Mouse (Mus musculus): ENCODE measurements around the gene Cldnd1. TPM values are rescaled to one million over a fixed set of nuclear protein-coding genes. Genes with fewer than 3 reads are reported as not detected.
A peak's percentile ranks its signal among the peaks of the same experiment; 100 is the strongest.

The Cldnd1 gene
- polyA plus RNA-seq (2016; fragmentation: Nextera tagmentation; extraction: Ambion mirVana): 104 and 115 TPM in 2 replicates

- peak; percentile 97 for DNase-seq (ENCODE audit: low spot score)
- Histone ChIP-seq H3K27ac (replicated peaks) (peak within 1 kb of the TSS; percentile 90), H3K27me3 (ENCODE audit: low read depth, poor library complexity, severe bottlenecking) (no peaks in the 10 kb centered on the region), H3K36me3 (peaks cover 31% of the 10 kb centered on the region), H3K4me1 (peaks cover 9% of the 10 kb centered on the region), H3K9me3 (replicated peaks) (no peaks in the 10 kb centered on the region), H3K4me3 (peak within 1 kb of the TSS; percentile 81)
- WGBS: 2% methylated on average over 35 of the region's 35 CpGs
These were observed at the start of gene Cldnd1 for GRCm38 (mm10) chr16:58727477-58728131. TSS of gene Cldnd1 (plus strand) at chr16:58727910.

- Histone ChIP-seq H3K9me3 (replicated peaks) (no peaks in the 10 kb centered on the region), H3K27me3 (ENCODE audit: low read depth, poor library complexity, severe bottlenecking) (no peaks in the 10 kb centered on the region), H3K4me3 (no peak overlapping the region), H3K27ac (replicated peaks) (no peak overlapping the region), H3K4me1 (no peaks in the 10 kb centered on the region), H3K36me3 (peaks cover 48% of the 10 kb centered on the region)
- DNase-seq (ENCODE audit: low spot score): no peak
- 86% methylated on average over 7 of the region's 7 CpGs for WGBS
These were observed 49.0 kb upstream of the Cldnd1 start for GRCm38 (mm10) chr16:58678660-58679059.

GRCm38 (mm10) chr16:58682046-58682445 lies 45.7 kb upstream of the Cldnd1 start:
- Histone ChIP-seq H3K27me3 (ENCODE audit: low read depth, poor library complexity, severe bottlenecking) (no peaks in the 10 kb centered on the region), H3K27ac (replicated peaks) (no peak overlapping the region), H3K4me1 (no peaks in the 10 kb centered on the region), H3K36me3 (peaks cover 18% of the 10 kb centered on the region; the same call in 1 of the 2 replicates), H3K4me3 (no peak overlapping the region), H3K9me3 (replicated peaks) (no peaks in the 10 kb centered on the region)
- 93% methylated on average over 6 of the region's 6 CpGs for WGBS
- DNase-seq (ENCODE audit: low spot score): no peak

DNA sequence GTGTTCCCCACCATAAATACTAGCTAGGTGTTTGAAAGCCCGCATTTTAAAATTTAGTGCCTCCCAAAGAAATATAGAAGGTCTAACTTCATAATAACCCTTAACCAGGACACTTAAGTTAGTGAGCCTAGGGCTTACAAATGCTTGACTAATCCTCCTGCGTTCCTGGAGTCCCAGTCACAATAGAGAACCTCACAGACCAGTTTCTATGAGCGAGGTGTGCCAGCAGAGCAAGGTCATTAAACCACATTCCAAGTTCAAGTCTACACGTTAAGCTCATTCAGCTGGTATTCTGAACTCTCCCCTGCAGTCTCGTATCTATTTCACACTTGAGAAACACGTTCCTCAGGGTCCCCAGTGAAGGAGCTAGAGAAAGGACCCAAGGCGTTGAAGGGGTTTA lies 44.8 kb upstream of the Cldnd1 start:
- Histone ChIP-seq H3K36me3 (peaks cover 13% of the 10 kb centered on the region; the same call in 1 of the 2 replicates), H3K27ac (replicated peaks) (no peak overlapping the region), H3K27me3 (ENCODE audit: low read depth, poor library complexity, severe bottlenecking) (no peaks in the 10 kb centered on the region), H3K4me1 (no peaks in the 10 kb centered on the region), H3K9me3 (replicated peaks) (no peaks in the 10 kb centered on the region), H3K4me3 (no peak overlapping the region)
- DNase-seq (ENCODE audit: low spot score): no peak
- WGBS: 87% methylated on average over 7 of the region's 7 CpGs

DNA sequence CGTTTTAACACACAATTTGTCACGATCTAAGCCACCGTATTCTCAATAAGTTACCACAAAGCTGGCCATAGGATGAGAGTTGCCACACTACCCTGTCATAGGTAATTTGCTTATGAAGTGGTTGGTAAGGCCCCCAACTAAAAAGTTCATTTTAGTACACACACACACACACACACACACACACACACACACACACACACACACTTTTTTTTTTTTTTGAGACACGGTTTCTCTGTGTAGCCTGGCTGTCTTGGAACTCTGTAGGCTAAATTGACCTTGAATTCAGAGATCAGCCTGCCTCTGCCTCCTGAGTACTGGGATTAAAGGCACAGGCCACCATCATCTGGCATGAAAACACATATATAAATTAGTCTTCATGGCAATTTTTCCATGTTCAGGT lies 43.8 kb upstream of the Cldnd1 start:
- Histone ChIP-seq H3K4me1 (no peaks in the 10 kb centered on the region), H3K9me3 (replicated peaks) (no peaks in the 10 kb centered on the region), H3K27ac (replicated peaks) (no peak overlapping the region), H3K4me3 (no peak overlapping the region), H3K27me3 (ENCODE audit: low read depth, poor library complexity, severe bottlenecking) (no peaks in the 10 kb centered on the region), H3K36me3 (peaks cover 5% of the 10 kb centered on the region; the same call in 1 of the 2 replicates)
- 90% methylated on average over 4 of the region's 4 CpGs for WGBS
- no peak for DNase-seq (ENCODE audit: low spot score)

DNA sequence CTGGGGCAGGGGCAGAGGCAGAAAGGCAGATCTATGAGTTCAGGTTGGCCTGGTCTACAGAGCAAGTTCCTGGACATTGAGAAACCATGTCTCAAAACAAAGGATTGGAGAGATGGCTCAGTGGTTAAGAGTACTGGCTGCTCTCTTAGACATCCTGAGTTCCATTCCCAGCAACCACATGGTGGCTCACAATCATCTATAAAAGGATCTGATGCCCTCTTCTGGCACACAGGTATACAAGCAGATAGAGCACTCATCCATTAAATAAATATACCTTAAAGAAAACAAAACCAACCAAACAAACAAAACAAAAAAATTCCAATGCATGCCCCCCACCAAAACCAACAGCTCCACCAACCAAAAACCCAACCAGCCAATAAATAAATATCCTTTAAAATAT lies 43.2 kb upstream of the Cldnd1 start:
- Histone ChIP-seq H3K36me3 (peaks cover 5% of the 10 kb centered on the region; the same call in 1 of the 2 replicates), H3K4me3 (no peak overlapping the region), H3K27ac (replicated peaks) (no peak overlapping the region), H3K27me3 (ENCODE audit: low read depth, poor library complexity, severe bottlenecking) (no peaks in the 10 kb centered on the region), H3K4me1 (no peaks in the 10 kb centered on the region), H3K9me3 (replicated peaks) (no peaks in the 10 kb centered on the region)
- no peak for DNase-seq (ENCODE audit: low spot score)

GRCm38 (mm10) chr16:58685548-58686537 lies 41.9 kb upstream of the Cldnd1 start:
- Histone ChIP-seq H3K4me3 (no peak overlapping the region), H3K36me3 (0 out of 2 replicates have a peak, but pooled peaks cover under 1% of the 10 kb centered on the region), H3K27me3 (ENCODE audit: low read depth, poor library complexity, severe bottlenecking) (no peaks in the 10 kb centered on the region), H3K9me3 (replicated peaks) (no peaks in the 10 kb centered on the region), H3K27ac (replicated peaks) (no peak overlapping the region), H3K4me1 (no peaks in the 10 kb centered on the region)
- DNase-seq (ENCODE audit: low spot score): no peak
- WGBS: 83% methylated on average over 20 of the region's 20 CpGs

DNA sequence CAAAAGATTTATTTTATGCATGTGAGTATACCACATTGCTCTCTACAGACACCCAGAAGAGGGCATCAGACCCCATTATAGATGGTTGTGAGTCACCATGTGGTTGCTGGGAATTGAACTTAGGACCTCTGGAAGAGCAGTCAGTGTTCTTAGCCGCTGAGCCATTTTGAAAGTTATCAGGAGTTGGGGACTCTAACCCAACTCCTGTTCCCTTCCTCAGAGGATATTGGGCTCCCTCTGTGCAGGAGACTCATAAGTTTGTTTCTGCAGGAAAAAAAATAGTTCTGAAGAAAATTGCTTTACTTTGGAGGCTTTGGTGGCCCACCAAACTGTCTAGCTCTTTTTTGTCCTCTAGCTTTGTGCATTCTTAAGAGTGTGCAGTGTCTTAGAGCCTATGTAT lies 39.2 kb upstream of the Cldnd1 start:
- Histone ChIP-seq H3K4me3 (no peak overlapping the region), H3K27ac (replicated peaks) (no peak overlapping the region), H3K9me3 (replicated peaks) (no peaks in the 10 kb centered on the region), H3K36me3 (no peaks in the 10 kb centered on the region), H3K4me1 (no peaks in the 10 kb centered on the region), H3K27me3 (ENCODE audit: low read depth, poor library complexity, severe bottlenecking) (no peaks in the 10 kb centered on the region)
- no peak for DNase-seq (ENCODE audit: low spot score)
- 89% methylated on average over 1 of the region's 1 CpGs for WGBS

DNA sequence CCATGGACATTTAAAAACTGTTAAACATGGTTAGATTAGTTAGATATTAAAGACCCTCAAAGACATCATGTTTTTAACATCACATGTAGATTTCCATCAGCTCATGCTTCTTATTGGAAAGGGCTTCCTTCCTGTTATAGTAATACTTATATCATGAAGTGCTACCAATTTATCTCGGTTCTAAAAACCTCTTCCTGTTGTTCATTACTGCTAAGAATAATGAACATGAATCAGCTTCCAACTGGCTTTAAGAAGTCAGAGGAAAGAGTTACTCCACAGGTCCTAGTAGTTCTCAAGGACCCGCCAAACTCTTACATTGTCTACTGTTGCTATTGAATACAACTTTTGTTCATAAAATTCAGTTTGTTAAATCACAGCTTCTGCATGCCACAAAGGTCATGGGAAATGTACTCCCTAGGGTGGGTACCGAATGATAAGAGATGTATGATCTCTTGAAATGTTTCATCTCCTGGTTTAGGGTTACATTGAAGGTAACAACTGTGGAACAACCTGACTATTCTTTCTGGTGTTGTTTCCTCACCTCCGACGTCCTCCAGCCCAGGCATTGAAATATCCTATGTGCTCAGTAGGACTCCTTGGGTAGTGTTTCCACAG lies 38.0 kb upstream of the Cldnd1 start:
- H3K27me3 ChIP-seq (ENCODE audit: low read depth, poor library complexity, severe bottlenecking): no peaks in the 10 kb centered on the region
- H3K9me3 ChIP-seq (replicated peaks): no peaks in the 10 kb centered on the region
- H3K4me3 ChIP-seq: no peak overlapping the region
- DNase-seq (ENCODE audit: low spot score): no peak
- no peak overlapping the region for H3K27ac ChIP-seq (replicated peaks)
- H3K4me1 ChIP-seq: no peaks in the 10 kb centered on the region
- H3K36me3 ChIP-seq: no peaks in the 10 kb centered on the region
- WGBS: 86% methylated on average over 5 of the region's 5 CpGs

GRCm38 (mm10) chr16:58690322-58690732 lies 37.4 kb upstream of the Cldnd1 start:
- WGBS: 90% methylated on average over 5 of the region's 5 CpGs
- Histone ChIP-seq H3K27me3 (ENCODE audit: low read depth, poor library complexity, severe bottlenecking) (no peaks in the 10 kb centered on the region), H3K4me1 (no peaks in the 10 kb centered on the region), H3K9me3 (replicated peaks) (no peaks in the 10 kb centered on the region), H3K4me3 (no peak overlapping the region), H3K27ac (replicated peaks) (no peak overlapping the region), H3K36me3 (no peaks in the 10 kb centered on the region)
- DNase-seq (ENCODE audit: low spot score): no peak

DNA sequence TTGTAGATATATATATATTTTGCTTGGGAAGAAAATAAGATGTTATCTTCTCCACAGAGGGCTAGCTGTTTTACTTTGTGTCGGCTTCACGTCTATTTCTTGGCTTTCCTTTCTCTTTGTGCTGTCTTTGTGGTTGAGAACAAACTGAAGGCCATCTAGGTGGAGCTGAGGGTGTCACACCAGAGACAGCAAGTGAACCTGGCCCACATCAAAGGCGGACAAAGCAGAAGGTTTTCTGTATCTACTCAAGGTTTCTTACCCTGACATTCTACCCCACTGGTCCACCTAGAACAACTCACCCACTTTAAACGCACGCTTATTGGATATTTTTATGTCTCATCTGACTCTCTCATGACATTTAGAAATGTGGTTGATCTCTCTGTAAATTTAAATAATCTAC lies 33.6 kb upstream of the Cldnd1 start:
- 94% methylated on average over 5 of the region's 5 CpGs for WGBS
- no peak overlapping the region for H3K27ac ChIP-seq (replicated peaks)
- DNase-seq (ENCODE audit: low spot score): no peak
- no peaks in the 10 kb centered on the region for H3K9me3 ChIP-seq (replicated peaks)
- H3K4me1 ChIP-seq: no peaks in the 10 kb centered on the region
- H3K36me3 ChIP-seq: no peaks in the 10 kb centered on the region
- no peak overlapping the region for H3K4me3 ChIP-seq
- H3K27me3 ChIP-seq (ENCODE audit: low read depth, poor library complexity, severe bottlenecking): no peaks in the 10 kb centered on the region

DNA sequence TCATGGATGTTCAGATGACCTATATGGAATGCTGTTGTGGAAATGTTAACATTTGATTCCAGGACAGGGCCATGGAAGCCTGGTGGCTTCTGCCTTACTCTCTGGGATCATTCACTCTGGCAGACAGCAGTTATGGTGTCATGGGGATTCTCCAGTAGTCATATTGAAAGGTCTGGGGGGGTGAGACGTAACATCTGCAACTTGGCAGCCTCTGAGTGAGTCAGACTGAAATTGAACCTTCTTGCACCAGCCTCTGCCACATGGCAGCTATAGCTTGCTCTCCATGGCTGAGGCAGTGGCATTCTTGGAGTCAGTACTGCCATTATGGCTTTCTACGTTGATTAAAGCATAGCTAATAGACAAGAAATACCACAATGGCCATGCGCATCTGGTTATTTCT lies 30.9 kb upstream of the Cldnd1 start:
- H3K27me3 ChIP-seq (ENCODE audit: low read depth, poor library complexity, severe bottlenecking): no peaks in the 10 kb centered on the region
- no peaks in the 10 kb centered on the region for H3K9me3 ChIP-seq (replicated peaks)
- no peak for DNase-seq (ENCODE audit: low spot score)
- H3K4me1 ChIP-seq: no peaks in the 10 kb centered on the region
- WGBS: 87% methylated on average over 3 of the region's 3 CpGs
- no peaks in the 10 kb centered on the region for H3K36me3 ChIP-seq
- H3K4me3 ChIP-seq: no peak overlapping the region
- H3K27ac ChIP-seq (replicated peaks): no peak overlapping the region
